Mouse (Mus musculus) ES-E14 (cell line): ENCODE measurements around the gene Plxna2. TPM values are rescaled to one million over a fixed set of nuclear protein-coding genes. Genes with fewer than 3 reads are reported as not detected.
A peak's percentile ranks its signal among the peaks of the same experiment; 100 is the strongest.

Source experiments
- DNase-seq: peaks from one replicate; pipeline ENCODE4 v3.0.0-alpha.2; 2013; ENCODE audit warnings: low read depth, low spot score
- H3K27ac ChIP-seq: 2 replicates; pipeline ENCODE4 v1.5.1; 2012; ENCODE audit warnings: low read depth, mild to moderate bottlenecking, low read length, moderate library complexity, mixed read lengths; ENCODE audit not compliant: poor library complexity, insufficient read depth, severe bottlenecking
- H3K36me3 ChIP-seq: 2 replicates; pipeline ENCODE4 v1.6.1; 2012; ENCODE audit warnings: mild to moderate bottlenecking, low read length, moderate library complexity, mixed read lengths; ENCODE audit not compliant: control insufficient read depth, poor library complexity, insufficient read depth, severe bottlenecking
- H3K4me1 ChIP-seq, 2 experiments: fragments of 150-350 bp in 1 of 2; sonication (generic) in 1 of 2; 2 replicates each; pipeline ENCODE4 v1.6.1; 2012; ENCODE audit warnings: low read length in 2 of 2, mild to moderate bottlenecking in 1 of 2, mixed read lengths in 1 of 2; ENCODE audit not compliant: control insufficient read depth in 2 of 2, insufficient read depth in 2 of 2, poor library complexity in 1 of 2
- H3K4me3 ChIP-seq, 2 experiments: fragments of 150-350 bp in 1 of 2; sonication (generic) in 1 of 2; 2 replicates each; pipeline ENCODE4 v1.5.1; 2012; ENCODE audit warnings: low read length in 2 of 2, low read depth in 1 of 2, mild to moderate bottlenecking in 1 of 2, mixed read lengths in 1 of 2; ENCODE audit not compliant: insufficient read depth in 1 of 2, poor library complexity in 1 of 2, severe bottlenecking in 1 of 2
- H3K9ac ChIP-seq: 2 replicates; pipeline ENCODE4 v1.6.1; 2012; ENCODE audit warnings: low read depth, mild to moderate bottlenecking, low read length, mixed read lengths; ENCODE audit not compliant: poor library complexity, insufficient read depth, severe bottlenecking
- H3K9me3 ChIP-seq: fragments of 150-350 bp; sonication (generic); 2 replicates; pipeline ENCODE4 v1.6.1; 2012; ENCODE audit warnings: low read depth, mild to moderate bottlenecking, low read length; ENCODE audit not compliant: control insufficient read depth, insufficient read depth
- CHD2 ChIP-seq: IDR thresholded peaks from 2 replicates; pipeline ENCODE4 v1.6.1; 2014; ENCODE audit warnings: mild to moderate bottlenecking, low read depth, low read length, inconsistent platforms
- HCFC1 ChIP-seq: IDR thresholded peaks from 2 replicates; pipeline ENCODE4 v1.6.1; 2012; ENCODE audit warnings: low read length, inconsistent platforms, borderline replicate concordance; ENCODE audit not compliant: insufficient read depth
- MAFK ChIP-seq: IDR thresholded peaks from 2 replicates; pipeline ENCODE4 v1.6.1; 2014; ENCODE audit warnings: mild to moderate bottlenecking, low read depth, low read length, inconsistent platforms; ENCODE audit not compliant: insufficient read depth
- ZC3H11A ChIP-seq: IDR thresholded peaks from 2 replicates; pipeline ENCODE4 v1.6.1; 2012; ENCODE audit warnings: low read depth, mild to moderate bottlenecking, inconsistent platforms, low read length, borderline replicate concordance
- ZNF384 ChIP-seq: IDR thresholded peaks from 2 replicates; pipeline ENCODE4 v1.6.1; 2012; ENCODE audit warnings: low read depth, low read length, inconsistent platforms
- in situ Hi-C, 2 experiments: fragments of 600-800 bp; cut with MboI; formaldehyde crosslinking; loops; one replicate each; pipeline ENCODE4 v1.15.1; 2025; ENCODE audit warnings: low sequenced_read_pairs in 2 of 2, inconsistent platforms in 1 of 2; ENCODE audit not compliant: unreplicated experiment in 2 of 2
- total RNA-seq: library from RNA; depleted of rRNA; stranded (reverse); fragments of 300-350 nt; gene quantifications from 2 replicates; pipeline ENCODE4 v1.2.3, GENCODE M21; 2012

Plxna2 gene
- total RNA-seq, 1 experiment, result 3.9 TPM

DNA sequence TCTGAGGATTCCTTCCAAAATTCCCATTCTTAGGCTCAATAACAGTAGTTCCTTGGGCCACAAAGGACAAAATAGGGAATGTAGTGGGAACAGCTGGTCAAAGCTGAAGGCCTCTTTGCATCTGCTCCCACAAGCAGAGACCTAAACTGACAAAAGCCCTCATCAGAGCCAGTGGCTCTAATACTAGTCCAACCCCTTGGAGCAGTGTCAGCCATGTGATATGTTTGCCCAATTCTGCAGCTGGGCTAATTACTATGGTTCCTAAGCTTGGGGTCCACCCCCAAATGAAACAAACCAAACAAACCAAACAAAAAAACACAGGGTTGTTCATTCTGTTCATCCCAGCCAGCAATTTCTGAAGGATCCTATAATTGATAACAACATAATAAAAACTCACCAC lies 217.2 kb downstream of the Plxna2 start:
- no peaks in the 10 kb centered on the region for H3K4me1 ChIP-seq
- in situ Hi-C loops, result no loop called here
- TF ChIP-seq ZNF384 (no peak), HCFC1 (no peak), MAFK (no peak), CHD2 (no peak), ZC3H11A (no peak)
- no peak overlapping the region for H3K9ac ChIP-seq
- H3K27ac ChIP-seq, result no peak overlapping the region
- DNase-seq, result no peak
- no peaks in the 10 kb centered on the region for H3K9me3 ChIP-seq
- no peaks in the 10 kb centered on the region for H3K36me3 ChIP-seq
- no peak overlapping the region for H3K4me3 ChIP-seq

DNA sequence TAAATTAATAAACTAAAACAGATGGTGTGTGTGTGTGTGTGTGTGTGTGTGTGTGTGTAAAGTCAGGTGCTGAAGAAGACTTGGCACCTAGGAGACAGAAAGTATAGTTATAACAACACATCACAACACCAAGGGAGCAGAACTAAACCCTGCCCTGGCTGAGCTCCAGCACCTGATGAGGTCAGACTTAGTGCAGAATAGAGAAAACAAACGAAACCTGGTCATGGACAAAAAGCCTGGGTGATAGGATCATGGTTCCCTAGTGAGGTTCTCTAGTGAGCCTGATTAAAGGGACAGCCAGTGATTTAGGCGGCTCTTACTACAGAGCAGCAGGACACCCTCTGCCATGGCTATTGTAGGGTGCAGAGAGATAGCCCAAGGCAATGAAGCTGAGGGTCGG lies 218.2 kb downstream of the Plxna2 start:
- in situ Hi-C loops, result no loop called here
- H3K36me3 ChIP-seq, result no peaks in the 10 kb centered on the region
- no peaks in the 10 kb centered on the region for H3K9me3 ChIP-seq
- no peak for DNase-seq
- H3K4me3 ChIP-seq, result no peak overlapping the region
- TF ChIP-seq CHD2 (no peak), MAFK (no peak), HCFC1 (no peak), ZC3H11A (no peak), ZNF384 (no peak)
- H3K9ac ChIP-seq, result no peak overlapping the region
- H3K27ac ChIP-seq, result no peak overlapping the region
- H3K4me1 ChIP-seq, result no peaks in the 10 kb centered on the region

DNA sequence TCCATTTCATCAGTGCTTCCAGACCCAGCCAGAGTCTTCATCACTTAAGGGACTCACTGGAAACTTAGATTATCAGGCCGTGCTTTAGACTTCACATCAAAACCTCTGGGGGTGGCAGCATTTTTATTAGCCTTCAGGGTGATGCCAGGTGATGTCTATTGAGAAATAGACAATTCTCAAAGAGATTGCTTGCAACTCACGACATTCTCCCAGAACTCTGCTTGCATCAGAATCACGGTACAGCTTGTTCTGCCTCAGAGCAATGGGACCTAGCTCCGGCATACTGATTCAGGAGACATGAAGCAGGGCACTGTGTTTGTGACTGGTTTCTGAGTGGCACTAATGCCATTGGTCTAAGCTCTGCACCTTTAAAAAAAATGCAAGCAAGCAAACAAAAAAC lies 218.7 kb downstream of the Plxna2 start:
- in situ Hi-C loops, result no loop called here
- H3K9ac ChIP-seq, result no peak overlapping the region

DNA sequence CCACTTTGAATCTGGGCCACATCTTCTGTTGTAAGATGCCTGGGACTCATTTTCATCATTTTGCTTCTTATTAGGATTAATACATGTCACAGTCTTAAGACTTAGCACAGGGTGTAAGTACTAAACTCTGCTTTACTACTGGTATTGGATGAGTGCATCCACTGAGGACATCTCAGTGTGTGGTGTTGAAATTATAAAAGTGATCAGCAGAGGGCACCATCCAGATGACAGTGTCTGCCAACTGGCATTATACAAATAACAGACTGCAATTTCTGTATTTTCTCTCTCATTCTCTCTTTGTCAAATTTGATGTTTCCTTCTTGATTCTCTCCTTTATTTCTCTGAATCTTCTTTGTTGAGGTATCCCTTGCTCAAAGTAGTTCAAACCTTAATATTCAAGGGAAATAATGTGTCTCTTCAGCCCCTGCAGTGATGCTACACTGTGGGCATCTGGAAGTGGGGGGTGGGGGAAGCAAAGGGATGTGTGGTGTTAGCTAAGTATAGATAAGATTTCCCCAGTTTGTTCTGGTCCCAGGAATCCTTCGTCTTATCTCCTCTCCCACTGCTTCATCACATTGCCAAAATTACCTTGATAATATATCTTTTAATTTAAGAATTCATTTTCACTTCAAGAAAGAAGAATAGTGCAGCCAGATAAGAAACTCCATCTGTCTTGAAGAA lies 221.4 kb downstream of the Plxna2 start:
- no peaks in the 10 kb centered on the region for H3K4me1 ChIP-seq
- peak; percentile 16 for DNase-seq
- TF ChIP-seq ZC3H11A (0 out of 2 replicates have a peak, but pooled peaks have one; percentile 16), CHD2 (no peak), MAFK (no peak)

More for the DNA sequence above, 218.7 kb downstream of the Plxna2 start:
- no peak for DNase-seq
- Histone ChIP-seq H3K36me3 (no peaks in the 10 kb centered on the region), H3K4me1 (no peaks in the 10 kb centered on the region), H3K9me3 (no peaks in the 10 kb centered on the region), H3K27ac (no peak overlapping the region), H3K4me3 (no peak overlapping the region)
- TF ChIP-seq ZC3H11A (no peak), HCFC1 (no peak), CHD2 (no peak), ZNF384 (no peak), MAFK (no peak)

More for the DNA sequence above, 221.4 kb downstream of the Plxna2 start:
- no peak overlapping the region for H3K27ac ChIP-seq
- in situ Hi-C loops, result no loop called here
- H3K4me3 ChIP-seq, result no peak overlapping the region
- no peaks in the 10 kb centered on the region for H3K9me3 ChIP-seq
- H3K9ac ChIP-seq, result no peak overlapping the region
- H3K36me3 ChIP-seq, result no peaks in the 10 kb centered on the region
